Mouse (Mus musculus) induced T-regulatory cell, adult 2 months (primary cell): Measurements from ENCODE around the gene Shisa7.
A peak's percentile ranks its signal among the peaks of the same experiment; 100 is the strongest.
"Not testable (repeated sequence)": the region's sequence is repeated elsewhere in the genome, so short reads cannot be mapped to it uniquely, and the experiment has no call there.

ENCODE experiments used
- DNase-seq: peaks from one replicate; pipeline ENCODE4 v3.0.0-alpha.2; 2012; ENCODE audit warnings: low read depth

Shisa7 gene

GRCm38 (mm10) chr7:4844917-4845309 lies 417 bp upstream of the Shisa7 start:
- no peak for DNase-seq

- DNase-seq: no peak
Observed at GRCm38 (mm10) chr7:4843604-4844244, 772 bp downstream of the Shisa7 start.

- peak; percentile 56 for DNase-seq
Observed at GRCm38 (mm10) chr7:4842634-4843131, 1.8 kb downstream of the Shisa7 start.

GRCm38 (mm10) chr7:4842077-4842476 lies 2.4 kb downstream of the Shisa7 start:
- no peak for DNase-seq

- no peak for DNase-seq
Observed at GRCm38 (mm10) chr7:4837639-4838038, 6.9 kb downstream of the Shisa7 start.

GRCm38 (mm10) chr7:4836351-4836792 lies 8.1 kb downstream of the Shisa7 start:
- peak; percentile 66 for DNase-seq

GRCm38 (mm10) chr7:4835631-4836327 lies 8.7 kb downstream of the Shisa7 start:
- no peak for DNase-seq

- no peak for DNase-seq
Observed at GRCm38 (mm10) chr7:4830476-4830875, 14.0 kb downstream of the Shisa7 start.

- DNase-seq: no peak
Observed at GRCm38 (mm10) chr7:4825365-4825764, 19.1 kb downstream of the Shisa7 start.

- no peak for DNase-seq
Observed at GRCm38 (mm10) chr7:4822162-4822907, 22.2 kb downstream of the Shisa7 start.

GRCm38 (mm10) chr7:4821690-4822089 lies 22.8 kb downstream of the Shisa7 start:
- no peak for DNase-seq

- DNase-seq: not testable (repeated sequence)
Observed at GRCm38 (mm10) chr7:4820925-4821324, 23.6 kb downstream of the Shisa7 start.

- DNase-seq: no peak
Observed at GRCm38 (mm10) chr7:4816559-4816958, 27.9 kb downstream of the Shisa7 start.

- DNase-seq: peak; percentile 48
Observed at GRCm38 (mm10) chr7:4813105-4813791, 31.2 kb downstream of the Shisa7 start.

GRCm38 (mm10) chr7:4812303-4813104 lies 32.0 kb downstream of the Shisa7 start, which contains the start of gene Ube2s:
Ube2s (minus strand) TSS chr7:4812590.
- DNase-seq: peak; percentile 100

GRCm38 (mm10) chr7:4811842-4812302 lies 32.6 kb downstream of the Shisa7 start:
- peak; percentile 68 for DNase-seq

GRCm38 (mm10) chr7:4811131-4811530 lies 33.4 kb downstream of the Shisa7 start:
- peak; percentile 55 for DNase-seq

- peak; percentile 79 for DNase-seq
Observed at GRCm38 (mm10) chr7:4806716-4807115, 37.8 kb downstream of the Shisa7 start.

- no peak for DNase-seq
Observed at GRCm38 (mm10) chr7:4802247-4802646, 42.2 kb downstream of the Shisa7 start.

GRCm38 (mm10) chr7:4795767-4796433 lies 48.6 kb downstream of the Shisa7 start:
- DNase-seq: peak; percentile 75
